Mouse (Mus musculus) ES-E14 (cell line): ENCODE measurements around the gene Gm10644.

ENCODE experiments used
- CHD2 ChIP-seq: IDR thresholded peaks from 2 replicates; pipeline ENCODE4 v1.6.1; 2014; ENCODE audit warnings: mild to moderate bottlenecking, low read depth, low read length, inconsistent platforms
- HCFC1 ChIP-seq: IDR thresholded peaks from 2 replicates; pipeline ENCODE4 v1.6.1; 2012; ENCODE audit warnings: low read length, inconsistent platforms, borderline replicate concordance; ENCODE audit not compliant: insufficient read depth
- MAFK ChIP-seq: IDR thresholded peaks from 2 replicates; pipeline ENCODE4 v1.6.1; 2014; ENCODE audit warnings: mild to moderate bottlenecking, low read depth, low read length, inconsistent platforms; ENCODE audit not compliant: insufficient read depth
- ZC3H11A ChIP-seq: IDR thresholded peaks from 2 replicates; pipeline ENCODE4 v1.6.1; 2012; ENCODE audit warnings: low read depth, mild to moderate bottlenecking, inconsistent platforms, low read length, borderline replicate concordance
- ZNF384 ChIP-seq: IDR thresholded peaks from 2 replicates; pipeline ENCODE4 v1.6.1; 2012; ENCODE audit warnings: low read depth, low read length, inconsistent platforms

- TF ChIP-seq CHD2 (no peak), MAFK (no peak), HCFC1 (no peak), ZNF384 (no peak), ZC3H11A (no peak)
Observed at GRCm38 (mm10) chr8:83922727-83923126, 32.3 kb downstream of the Gm10644 start.
